Mouse (Mus musculus) heart, postnatal 14 days (tissue): ENCODE data around the gene H2afb2. TPM values are rescaled to one million over a fixed set of nuclear protein-coding genes. Genes with fewer than 3 reads are reported as not detected.

ENCODE experiments used
- DNase-seq, 2 experiments: peaks; one replicate each; pipeline ENCODE4 v3.0.0; 2021 to 2022
- intact Hi-C: fragments of 180-260 bp; cut with DNase I; formaldehyde crosslinking; loops from one replicate; pipeline ENCODE4 v1.15.1; 2025
- long read RNA-seq, 2 experiments: library from polyadenylated mRNA; stranded (forward); transcript quantifications; one replicate each; pipeline ENCODE4 v2.0.0; 2021
- total RNA-seq, 2 experiments: library from RNA; stranded (reverse); gene quantifications; 2 replicates each; pipeline ENCODE4 v1.2.3; 2021

Gene H2afb2
- total RNA-seq = not detected
- long read RNA-seq, experiment 1 = 0 reads
- long read RNA-seq, experiment 2 = 0 reads

DNA sequence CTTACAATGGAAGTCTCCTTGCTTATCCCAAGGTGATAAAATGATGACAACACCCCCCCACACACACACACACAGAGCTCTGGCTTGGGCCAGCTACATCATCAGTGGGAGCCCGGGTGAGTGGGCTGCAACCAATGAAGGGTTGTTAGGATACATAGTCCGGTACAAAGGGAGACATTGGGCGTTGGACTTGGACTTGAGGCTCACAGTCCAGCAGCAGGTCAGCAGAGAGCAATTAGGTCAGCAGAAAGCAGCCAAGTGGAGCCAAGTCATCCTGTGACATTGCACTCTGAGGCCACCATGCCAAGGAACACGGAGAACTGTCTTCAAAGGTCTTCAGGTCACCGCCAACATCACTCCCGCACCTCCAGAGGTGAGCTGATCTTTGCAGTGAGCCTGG is at the start of gene H2afb2:
H2afb2 (plus strand) TSS at position 301 of the 400 bp plus-strand sequence.
- DNase-seq = no peak
- intact Hi-C loops = no loop called here

Other genes with a start within 250 kb of the H2afb2 start
- gene Cpxcr1, start 232.2 kb upstream of the H2afb2 start, total RNA-seq = not detected